Mouse (Mus musculus): Measurements from ENCODE around the gene Runx3.

Runx3 gene

DNA sequence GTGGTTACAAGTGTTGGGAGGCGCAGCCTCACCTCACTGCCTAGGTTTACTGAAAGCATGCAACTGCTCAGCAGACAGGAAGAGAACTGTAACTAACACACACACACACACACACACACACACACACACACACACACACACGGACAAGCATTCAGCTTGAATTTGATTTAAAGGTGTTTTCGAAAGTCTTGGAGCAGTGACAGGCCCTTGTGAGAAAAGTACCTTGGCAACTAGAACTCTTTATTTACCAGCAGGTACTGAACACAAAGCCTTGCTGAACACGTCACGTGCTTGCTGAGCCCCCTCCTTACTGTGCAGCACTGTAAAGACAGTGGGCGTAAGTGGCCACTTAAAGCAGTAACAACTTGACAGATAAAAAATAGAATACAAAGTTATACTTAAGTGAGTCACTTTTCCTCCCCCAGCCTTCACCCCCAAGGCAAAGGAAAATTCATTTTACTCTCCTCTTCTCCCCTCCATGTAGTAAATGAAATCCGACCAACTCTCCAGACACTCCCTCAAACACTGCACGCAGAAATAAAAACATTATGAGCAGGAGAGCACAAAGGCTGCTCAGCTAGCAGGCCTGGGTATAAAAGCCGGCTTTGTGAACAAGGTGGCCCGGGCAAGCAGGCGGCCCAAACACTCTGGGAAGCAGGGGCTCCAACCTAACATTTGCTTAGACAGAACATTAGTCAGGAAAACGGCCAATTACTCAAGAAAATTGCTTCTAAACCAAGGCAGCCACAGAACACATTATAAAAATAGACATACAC lies 101.4 kb downstream of the Runx3 start:
- no peak for DNase-seq (ENCODE audit: low spot score)

DNA sequence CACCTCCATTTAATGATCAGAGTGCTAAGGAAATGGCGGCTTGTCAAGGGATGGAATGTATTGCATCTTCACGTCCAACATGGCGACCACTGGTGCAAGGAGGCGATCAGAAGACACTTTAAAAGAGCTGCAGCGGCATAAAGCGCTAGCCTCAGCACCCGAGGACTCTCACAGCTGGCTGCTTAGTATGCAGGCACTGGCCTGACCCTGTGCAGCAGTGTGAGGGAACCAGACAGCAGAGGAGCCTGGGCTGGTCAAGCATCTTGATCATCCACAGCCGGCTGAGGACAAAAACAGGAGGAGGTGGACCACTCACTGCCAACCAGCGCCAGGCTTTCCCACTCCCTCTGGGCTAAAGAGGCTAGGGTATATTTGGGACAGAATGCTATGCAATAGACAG lies 103.4 kb downstream of the Runx3 start:
- no peak for DNase-seq (ENCODE audit: low spot score)

DNA sequence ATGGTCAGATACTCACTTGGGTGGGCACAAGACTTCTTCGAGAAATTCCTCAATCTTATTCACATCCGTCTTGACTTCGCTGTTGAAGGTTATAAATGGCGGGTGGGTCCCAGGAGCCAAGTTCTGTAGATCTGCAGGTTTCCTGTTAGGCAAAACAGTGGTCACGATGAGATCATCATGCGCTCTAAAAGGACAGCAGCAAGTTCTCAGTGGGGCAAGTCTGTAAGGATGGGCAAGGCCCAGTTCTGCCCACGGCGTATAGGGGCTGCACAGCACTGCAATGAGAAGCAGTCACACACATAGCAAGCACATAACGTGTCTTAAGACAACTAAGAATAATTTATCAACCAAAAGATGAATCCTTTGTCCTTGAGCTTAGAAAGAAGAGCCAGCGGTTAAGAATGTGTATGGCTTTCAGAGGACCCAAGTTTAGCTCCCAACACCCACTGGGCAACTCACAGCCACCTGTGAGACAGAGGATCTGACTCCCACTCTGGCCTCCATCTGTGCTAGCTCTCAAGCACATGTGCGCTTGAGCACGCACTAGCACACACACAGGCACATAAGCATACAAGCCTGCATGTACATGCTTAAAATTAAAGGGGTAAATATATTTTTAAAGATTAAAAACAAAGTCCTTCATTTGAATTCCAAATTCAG lies 105.7 kb downstream of the Runx3 start:
- no peak for DNase-seq (ENCODE audit: low spot score)

All from testis, postnatal 14 days (tissue).